Mouse (Mus musculus) liver, embryonic 14.5 days (tissue): ENCODE results near the gene Kif12. TPM values are rescaled to one million over a fixed set of nuclear protein-coding genes. Genes with fewer than 3 reads are reported as not detected.

Source experiments
- ATAC-seq: fragments of 200-750 bp; cut with Nextera tagmentation; 2 replicates; pipeline ENCODE4 v1.8.0; 2017; ENCODE audit warnings: moderate number of reproducible peaks, mild to moderate bottlenecking, moderate library complexity; ENCODE audit not compliant: insufficient read depth
- DNase-seq, 3 experiments: peaks; one replicate each; pipeline ENCODE4 v3.0.0-alpha.2; 2012 to 2013; ENCODE audit warnings: low read depth in 3 of 3, low spot score in 3 of 3
- H3K27ac ChIP-seq: fragments of 300-500 bp; sonication (generic); 2 replicates; pipeline ENCODE4 v1.5.1; 2014; ENCODE audit warnings: moderate library complexity, mild to moderate bottlenecking, control low read depth, inconsistent platforms
- H3K27me3 ChIP-seq: fragments of 300-500 bp; sonication (generic); 2 replicates; pipeline ENCODE4 v1.6.1; 2014; ENCODE audit warnings: mild to moderate bottlenecking, low read length, moderate library complexity; ENCODE audit not compliant: control insufficient read depth, insufficient read depth
- H3K36me3 ChIP-seq: fragments of 300-500 bp; sonication (generic); replicated peaks from 2 replicates; pipeline ENCODE4 v1.6.1; 2014; ENCODE audit warnings: low read depth; ENCODE audit not compliant: control insufficient read depth, insufficient read depth
- H3K4me1 ChIP-seq, 2 experiments: fragments of 200-500 bp in 1 of 2; fragments of 300-500 bp in 1 of 2; sonication (generic) in 1 of 2; replicated peaks; 2 replicates each; pipeline ENCODE4 v1.6.1; 2012 to 2014; ENCODE audit warnings: antibody characterized with exemption in 1 of 2, inconsistent platforms in 1 of 2, low read length in 1 of 2; ENCODE audit not compliant: control insufficient read depth in 2 of 2, insufficient read depth in 2 of 2
- H3K4me2 ChIP-seq: fragments of 300-500 bp; sonication (generic); 2 replicates; pipeline ENCODE4 v1.6.1; 2014; ENCODE audit warnings: low read depth, mild to moderate bottlenecking, control low read depth, moderate library complexity
- H3K4me3 ChIP-seq, 2 experiments: fragments of 200-500 bp in 1 of 2; fragments of 300-500 bp in 1 of 2; sonication (generic) in 1 of 2; 2 replicates each; pipeline ENCODE4 v1.5.1; 2012 to 2014; ENCODE audit warnings: low read depth in 2 of 2, low read length in 2 of 2, mild to moderate bottlenecking in 2 of 2, control low read depth in 1 of 2, inconsistent platforms in 1 of 2, moderate library complexity in 1 of 2; ENCODE audit not compliant: insufficient read depth in 1 of 2
- H3K9ac ChIP-seq: fragments of 300-500 bp; sonication (generic); replicated peaks from 2 replicates; pipeline ENCODE4 v1.6.1; 2014; ENCODE audit warnings: mild to moderate bottlenecking, control low read depth, moderate library complexity
- H3K9me3 ChIP-seq: fragments of 300-500 bp; sonication (generic); 2 replicates; pipeline ENCODE4 v1.6.1; 2016; ENCODE audit warnings: low read length, mixed read lengths; ENCODE audit not compliant: control insufficient read depth
- CTCF ChIP-seq: IDR thresholded peaks from 2 replicates; pipeline ENCODE4 v1.5.1; 2016; ENCODE audit warnings: antibody characterized with exemption, low read depth, control low read depth
- EP300 ChIP-seq: IDR thresholded peaks from 2 replicates; pipeline ENCODE4 v1.6.1; 2016; ENCODE audit warnings: antibody characterized with exemption, low read depth
- WGBS: fragments of 180-500 bp; shearing (Covaris S2); extraction: QIAGEN DNeasy Blood & Tissue Kit; methylation state at CpG from one replicate; pipeline ENCODE4 v1.1.7; 2014; ENCODE audit not compliant: insufficient replicate concordance; 5-methylcytosine and 5-hydroxymethylcytosine counted together
- polyA plus RNA-seq, 2 experiments: library from polyadenylated mRNA; depleted of rRNA in 1 of 2; stranded (reverse) in 1 of 2; unstranded in 1 of 2; fragments of >200 nt; fragmentation: Nextera tagmentation in 1 of 2; extraction: Ambion mirVana in 1 of 2; gene quantifications; 2 replicates each; pipeline versions ENCODE4 v1.2.1 to v1.2.3; 2012 to 2014

The Kif12 gene
- polyA plus RNA-seq, 2 experiments = 3.8 to 5.7 TPM

- DNase-seq = no peak
- Histone ChIP-seq H3K36me3 (no peaks in the 10 kb centered on the region), H3K9me3 (no peaks in the 10 kb centered on the region), H3K4me2 (no peak overlapping the region), H3K9ac (no peak overlapping the region), H3K27ac (no peak overlapping the region; the same call in 1 of the 2 replicates), H3K4me3 (no peak overlapping the region), H3K4me1 (peaks cover 0 to 3% of the 10 kb centered on the region in 2 experiments; a peak in 1 of 4 replicates), H3K27me3 (no peaks in the 10 kb centered on the region)
- peak; percentile 62 for ATAC-seq
- WGBS = 55% methylated on average over 21 of the region's 21 CpGs
- TF ChIP-seq EP300 (no peak), CTCF (no peak)
Observed at GRCm38 (mm10) chr4:63186281-63186870, 14.4 kb upstream of the Kif12 start.

GRCm38 (mm10) chr4:63181556-63181955 lies 9.6 kb upstream of the Kif12 start:
- WGBS = 15% methylated on average over 5 of the region's 5 CpGs

GRCm38 (mm10) chr4:63171122-63171521 lies 809 bp downstream of the Kif12 start:
- no peak overlapping the region for H3K27ac ChIP-seq
- H3K27me3 ChIP-seq = no peaks in the 10 kb centered on the region
- no peak for ATAC-seq
- peaks cover 0 to 2% of the 10 kb centered on the region in 2 experiments; a peak in 1 of 4 replicates for H3K4me1 ChIP-seq
- WGBS = 45% methylated on average over 24 of the region's 24 CpGs
- TF ChIP-seq CTCF (no peak), EP300 (no peak)
- no peak for DNase-seq
- H3K4me3 ChIP-seq = peak overlapping the region; percentile 25 to 40; a peak in 2 of 4 replicates
- no peaks in the 10 kb centered on the region for H3K9me3 ChIP-seq
- no peaks in the 10 kb centered on the region for H3K36me3 ChIP-seq
- peak overlapping the region; percentile 31 for H3K4me2 ChIP-seq
- H3K9ac ChIP-seq = no peak overlapping the region

More at GRCm38 (mm10) chr4:63181556-63181955, 9.6 kb upstream of the Kif12 start:
- ATAC-seq (no peak), DNase-seq (no peak)
- Histone ChIP-seq H3K27me3 (no peaks in the 10 kb centered on the region), H3K36me3 (no peaks in the 10 kb centered on the region), H3K4me1 (no peaks in the 10 kb centered on the region), H3K4me2 (no peak overlapping the region), H3K4me3 (no peak overlapping the region), H3K27ac (no peak overlapping the region), H3K9ac (no peak overlapping the region), H3K9me3 (no peaks in the 10 kb centered on the region)
- TF ChIP-seq EP300 (no peak), CTCF (peak; percentile 79)

GRCm38 (mm10) chr4:63170061-63170460 lies 1.9 kb downstream of the Kif12 start:
- Histone ChIP-seq H3K36me3 (no peaks in the 10 kb centered on the region), H3K27me3 (no peaks in the 10 kb centered on the region), H3K9me3 (no peaks in the 10 kb centered on the region), H3K27ac (no peak overlapping the region), H3K9ac (no peak overlapping the region), H3K4me2 (no peak overlapping the region), H3K4me1 (peaks cover 0 to 2% of the 10 kb centered on the region in 2 experiments; a peak in 1 of 4 replicates), H3K4me3 (no peak overlapping the region)
- TF ChIP-seq EP300 (no peak), CTCF (no peak)
- 61% methylated on average over 4 of the region's 4 CpGs for WGBS
- no peak for DNase-seq
- no peak for ATAC-seq

GRCm38 (mm10) chr4:63166323-63166722 lies 5.6 kb downstream of the Kif12 start:
- WGBS = 59% methylated on average over 5 of the region's 5 CpGs
- ATAC-seq = no peak

More at GRCm38 (mm10) chr4:63166323-63166722, 5.6 kb downstream of the Kif12 start:
- H3K27me3 ChIP-seq = no peaks in the 10 kb centered on the region
- TF ChIP-seq CTCF (no peak), EP300 (no peak)
- H3K4me2 ChIP-seq = no peak overlapping the region
- no peaks in the 10 kb centered on the region for H3K4me1 ChIP-seq
- no peak overlapping the region for H3K27ac ChIP-seq
- no peak for DNase-seq
- H3K9ac ChIP-seq = no peak overlapping the region
- no peaks in the 10 kb centered on the region for H3K9me3 ChIP-seq
- H3K36me3 ChIP-seq = no peaks in the 10 kb centered on the region
- H3K4me3 ChIP-seq = no peak overlapping the region
